Mouse (Mus musculus) cerebellum, postnatal 4 days (tissue): ENCODE measurements around the gene Hykk.
"Not testable (repeated sequence)": the region's sequence is repeated elsewhere in the genome, so short reads cannot be mapped to it uniquely, and the experiment has no call there.

Experiments used
- DNase-seq, 2 experiments: peaks; one replicate each; pipeline ENCODE4 v3.0.0; 2022; ENCODE audit warnings: low spot score in 2 of 2, mixed read lengths in 1 of 2

The Hykk gene

GRCm38 (mm10) chr9:54917010-54917677 lies at the start of gene Hykk:
Gene Hykk (plus strand): TSS chr9:54917283.
- DNase-seq: peak; percentile 63 to 85

GRCm38 (mm10) chr9:54878759-54879158 lies 38.3 kb upstream of the Hykk start:
- DNase-seq: no peak

DNA sequence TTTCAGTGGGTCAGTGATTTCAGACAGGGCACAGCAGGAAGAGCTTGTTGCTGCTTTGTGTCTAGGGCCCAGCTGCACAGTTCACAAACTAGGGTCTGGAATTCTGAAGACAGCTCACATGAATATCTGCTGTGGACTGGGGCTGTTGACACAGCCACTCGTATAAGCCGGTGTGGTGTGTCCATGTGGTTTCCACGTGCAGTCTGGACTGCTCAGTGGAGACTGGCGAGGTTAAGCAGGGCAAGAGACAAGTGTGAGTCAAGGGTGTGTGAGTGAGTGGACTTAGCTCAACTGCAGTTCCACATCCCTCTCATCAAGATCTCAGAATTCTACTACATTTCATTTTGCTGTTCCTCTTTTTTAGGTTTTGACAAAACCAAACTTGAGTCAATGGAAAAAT lies 25.0 kb upstream of the Hykk start:
- no peak for DNase-seq

GRCm38 (mm10) chr9:54897097-54897496 lies 20.0 kb upstream of the Hykk start:
- no peak for DNase-seq

DNA sequence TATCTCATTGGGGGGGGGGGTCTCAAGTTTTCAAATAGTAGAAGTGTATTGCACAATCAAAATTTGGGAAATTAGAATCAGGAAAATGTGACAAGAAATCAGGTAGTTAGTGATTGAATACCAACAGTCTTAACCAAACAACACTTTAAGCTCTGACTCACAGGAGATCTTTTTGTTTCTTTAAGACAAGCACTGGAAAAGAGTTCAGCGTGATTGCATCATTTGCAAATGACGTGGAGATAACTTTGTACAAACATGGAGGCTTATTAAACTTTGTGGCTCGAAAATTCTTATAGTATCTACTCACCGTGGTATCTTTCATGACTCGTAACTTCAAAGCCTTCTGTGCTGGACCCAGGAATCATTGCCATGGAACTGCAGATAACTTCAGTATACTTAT lies 7.6 kb upstream of the Hykk start:
- DNase-seq: no peak

- DNase-seq: no peak
Observed at GRCm38 (mm10) chr9:54915576-54915975, 1.5 kb upstream of the Hykk start.

- no peak for DNase-seq
Observed at GRCm38 (mm10) chr9:54916401-54916800, 682 bp upstream of the Hykk start.

DNA sequence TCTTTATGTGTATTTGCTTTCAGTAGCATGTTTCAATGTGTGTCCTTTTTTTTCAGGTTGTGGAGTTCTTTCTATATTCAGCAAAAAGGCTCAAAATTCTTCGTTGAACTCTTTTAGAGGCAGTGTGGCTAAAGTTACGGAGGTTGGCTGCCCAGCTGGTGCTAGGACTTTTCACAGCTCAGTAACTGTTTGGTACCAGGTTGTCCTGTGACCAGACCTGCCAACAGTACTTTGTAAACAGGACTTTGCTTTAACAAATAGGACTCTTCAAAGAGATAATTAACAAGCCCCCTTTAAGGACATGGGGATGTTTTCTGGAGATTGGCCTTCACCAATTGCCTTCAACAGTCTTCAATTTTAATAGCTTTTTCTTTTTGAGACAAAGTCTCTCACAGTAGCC lies 1.1 kb downstream of the Hykk start:
- DNase-seq: no peak

DNA sequence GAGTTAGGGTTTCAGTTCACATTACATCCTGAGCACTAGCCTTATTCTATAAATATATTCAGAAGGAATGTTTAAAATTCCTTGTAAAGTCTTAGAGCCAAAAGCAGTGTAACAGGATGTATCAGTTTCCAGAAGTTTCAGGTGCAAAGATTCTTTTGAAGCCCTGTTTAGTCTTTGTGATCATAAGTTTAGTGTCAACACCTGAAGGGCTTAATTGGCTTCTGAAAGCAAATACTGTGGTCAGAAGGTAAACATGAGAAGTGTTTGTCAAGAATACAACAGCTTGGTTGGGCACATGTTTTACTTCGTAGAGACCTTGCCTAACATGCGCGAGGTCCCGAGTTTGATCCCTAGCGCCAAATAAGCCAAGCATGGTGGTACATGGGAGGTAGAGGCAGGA lies 1.7 kb downstream of the Hykk start:
- no peak for DNase-seq

GRCm38 (mm10) chr9:54919946-54920345 lies 2.9 kb downstream of the Hykk start:
- no peak for DNase-seq

DNA sequence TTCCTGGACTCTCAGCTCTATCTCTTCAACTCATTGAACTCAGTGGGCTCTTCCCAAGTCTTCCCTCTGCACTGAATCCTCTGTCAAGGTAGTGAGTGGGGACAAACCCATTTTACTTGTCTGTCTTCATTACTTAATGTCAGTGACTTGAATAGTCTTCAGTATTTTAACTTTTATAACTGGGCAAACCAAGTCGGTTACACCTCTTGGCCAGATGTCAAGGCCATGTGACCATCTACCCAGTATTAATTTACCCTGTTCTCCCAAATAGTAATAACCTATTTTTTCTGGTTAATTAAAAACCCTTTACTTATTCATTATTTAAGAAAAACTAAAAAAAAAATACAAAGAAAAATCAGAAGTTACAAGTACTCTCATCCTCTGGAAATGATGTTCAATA lies 13.7 kb downstream of the Hykk start:
- DNase-seq: no peak

GRCm38 (mm10) chr9:54931765-54932164 lies 14.7 kb downstream of the Hykk start:
- DNase-seq: no peak

DNA sequence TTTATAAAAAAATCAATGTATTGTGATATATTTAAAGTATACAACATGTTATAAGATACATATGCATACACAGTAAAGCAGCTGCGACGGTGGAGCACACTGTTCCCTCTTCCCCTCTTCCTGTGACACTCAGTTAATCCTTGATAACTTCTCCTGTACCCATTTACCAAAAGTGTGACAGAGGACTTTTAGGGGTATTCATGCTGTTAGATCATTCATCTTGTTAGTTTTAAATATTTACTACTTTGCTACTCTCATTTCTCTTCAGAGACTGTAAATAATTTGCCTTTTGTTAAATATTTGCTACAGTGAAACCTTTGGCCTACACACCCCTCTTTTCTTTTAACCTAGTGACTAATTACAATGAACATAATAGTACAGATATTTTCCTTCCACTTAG lies 15.3 kb downstream of the Hykk start:
- no peak for DNase-seq

DNA sequence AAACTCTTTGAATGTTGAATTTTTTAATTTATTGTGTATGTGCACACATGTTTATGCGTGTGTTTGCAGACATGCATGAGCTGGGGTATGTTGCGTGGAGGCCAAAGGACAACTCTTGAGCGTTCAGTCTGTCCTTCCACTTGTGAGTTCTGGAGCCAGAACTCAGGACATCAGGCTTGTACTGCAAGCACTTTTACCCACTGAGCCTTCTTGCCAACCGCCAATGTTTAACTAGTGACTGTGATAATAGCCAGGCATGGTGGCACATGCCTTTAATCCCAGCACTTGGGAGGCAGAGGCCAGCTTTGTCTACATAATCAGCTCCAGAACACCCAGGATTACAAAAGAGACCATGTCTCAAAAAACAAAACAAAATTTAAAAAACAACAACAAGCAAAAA lies 25.0 kb downstream of the Hykk start:
- no peak for DNase-seq

DNA sequence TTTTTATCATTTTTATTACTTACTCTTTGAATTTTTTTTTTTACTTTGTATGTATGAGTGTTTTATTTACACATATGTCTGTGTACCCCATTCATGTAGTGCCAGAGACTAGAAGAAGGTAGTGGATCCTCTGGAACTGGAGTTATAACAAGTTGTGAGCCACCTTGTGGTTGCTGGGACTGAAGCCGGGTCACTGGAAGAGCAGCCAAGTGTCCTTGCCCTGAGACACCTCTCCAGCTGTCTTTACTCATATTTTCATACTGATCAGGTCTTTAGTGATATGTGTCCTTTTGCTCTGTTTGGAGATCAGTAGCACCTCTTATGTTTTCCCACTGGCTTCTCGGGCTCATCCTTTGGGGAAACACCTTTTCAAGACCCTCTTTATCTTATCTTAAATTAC lies 27.4 kb downstream of the Hykk start:
- DNase-seq: no peak

GRCm38 (mm10) chr9:54946256-54946655 lies 29.2 kb downstream of the Hykk start:
- no peak for DNase-seq

GRCm38 (mm10) chr9:54949465-54949864 lies 32.4 kb downstream of the Hykk start:
- DNase-seq: no peak

GRCm38 (mm10) chr9:54950162-54950561 lies 33.1 kb downstream of the Hykk start:
- DNase-seq: not testable (repeated sequence)

DNA sequence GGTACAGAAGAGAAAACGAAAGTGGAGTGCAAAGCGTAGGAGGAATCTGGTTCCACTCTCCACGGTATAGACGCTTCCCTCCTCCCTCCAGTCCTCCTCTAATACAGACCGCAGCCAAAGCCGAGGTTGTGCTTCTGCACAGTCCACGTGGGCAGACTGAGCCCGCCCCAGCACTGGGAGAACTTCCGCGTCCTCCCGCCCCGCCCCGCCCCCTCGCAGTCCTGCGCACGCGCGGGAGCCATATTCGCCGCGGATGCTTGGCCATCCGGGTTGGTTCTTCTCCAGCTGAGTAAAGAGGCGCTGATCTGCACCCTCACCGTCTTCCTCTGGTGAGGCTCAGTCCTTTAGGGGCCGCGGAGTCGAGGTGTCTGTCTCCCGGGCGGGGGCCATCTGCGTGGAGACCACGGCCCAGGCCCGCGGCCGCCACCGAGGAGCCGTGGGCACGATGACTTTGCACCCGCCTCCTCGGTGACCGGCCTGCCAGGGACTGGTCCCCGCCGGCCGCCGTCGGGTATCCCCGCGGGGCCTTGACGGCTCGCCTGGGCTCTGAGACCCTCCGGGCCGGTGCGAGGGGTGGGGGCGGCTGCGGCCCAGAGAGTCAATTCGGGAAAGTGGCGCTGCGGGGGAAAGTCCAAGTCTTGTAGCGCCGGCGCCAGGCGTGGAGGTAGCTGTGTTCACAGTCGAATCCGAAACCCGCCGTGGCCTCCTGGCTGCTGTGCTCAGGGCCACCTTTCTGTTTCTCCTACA lies 33.7 kb downstream of the Hykk start, which contains the start of the genes Psma4 and AY074887:
Psma4 (plus strand) TSS at position 216 of the 747 bp plus-strand sequence.
AY074887 (minus strand) TSS at position 424 of the 747 bp plus-strand sequence.
- DNase-seq: peak; percentile 75 to 93

- DNase-seq: no peak
Observed at GRCm38 (mm10) chr9:54961059-54961458, 44.0 kb downstream of the Hykk start.

GRCm38 (mm10) chr9:54963669-54964068 lies 46.6 kb downstream of the Hykk start:
- DNase-seq: no peak

DNA sequence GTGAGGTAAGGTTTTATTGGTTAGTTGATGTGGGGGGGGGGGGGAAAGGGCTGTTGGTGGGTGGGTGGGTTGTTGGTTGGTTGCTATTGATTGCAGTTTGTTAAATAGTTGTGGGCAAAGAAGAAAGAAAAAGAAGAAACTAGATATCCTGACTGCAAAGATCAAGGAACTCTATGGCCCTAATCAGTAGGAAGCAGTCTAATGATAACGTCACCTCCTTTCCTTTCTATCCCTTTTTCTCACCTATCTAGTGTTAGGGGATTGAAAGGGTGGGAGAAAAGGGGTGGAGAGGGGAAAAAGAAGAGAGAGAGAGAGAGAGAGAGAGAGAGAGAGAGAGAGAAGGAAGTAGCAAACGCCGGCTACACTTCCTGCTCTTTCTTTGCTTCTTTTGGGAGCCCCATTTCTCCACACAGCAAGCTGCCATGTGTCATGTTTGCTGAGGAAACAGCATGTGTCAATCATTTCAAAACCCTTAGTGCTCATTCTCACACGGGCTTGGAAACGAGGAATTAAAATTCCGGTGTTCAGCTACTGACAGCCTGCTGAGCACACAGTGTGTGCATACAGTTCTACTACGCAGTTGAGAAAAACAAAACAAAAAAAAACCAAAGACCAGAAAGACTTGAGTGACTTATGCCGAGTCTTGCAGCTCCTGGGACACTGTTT lies 53.0 kb downstream of the Hykk start:
- DNase-seq: no peak

DNA sequence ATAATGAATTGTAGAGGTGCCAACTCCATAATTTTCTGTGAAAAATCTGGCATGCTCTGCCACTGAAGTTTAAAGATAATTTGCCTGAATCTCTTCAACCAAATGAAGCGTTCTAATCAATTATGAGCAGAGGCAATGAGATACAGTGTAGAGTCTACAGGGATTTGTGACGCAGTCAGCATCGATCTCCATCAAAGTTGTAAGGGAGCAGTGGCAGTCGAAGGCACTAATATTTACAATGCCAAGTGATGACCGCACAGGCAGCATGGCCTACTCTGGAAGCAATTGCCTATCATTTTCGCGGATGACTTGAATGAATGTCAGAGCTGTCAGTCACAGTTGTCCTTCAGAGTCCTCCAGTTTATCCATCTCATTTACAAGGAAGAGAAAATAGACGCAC lies 63.6 kb downstream of the Hykk start, which contains the start of gene Chrna5:
Chrna5 (plus strand) TSS at position 207 of the 400 bp plus-strand sequence.
- DNase-seq: no peak
